Mouse (Mus musculus): ENCODE measurements around the gene Tnpo3.
"Not testable (repeated sequence)": the region's sequence is repeated elsewhere in the genome, so short reads cannot be mapped to it uniquely, and the experiment has no call there.

DNA sequence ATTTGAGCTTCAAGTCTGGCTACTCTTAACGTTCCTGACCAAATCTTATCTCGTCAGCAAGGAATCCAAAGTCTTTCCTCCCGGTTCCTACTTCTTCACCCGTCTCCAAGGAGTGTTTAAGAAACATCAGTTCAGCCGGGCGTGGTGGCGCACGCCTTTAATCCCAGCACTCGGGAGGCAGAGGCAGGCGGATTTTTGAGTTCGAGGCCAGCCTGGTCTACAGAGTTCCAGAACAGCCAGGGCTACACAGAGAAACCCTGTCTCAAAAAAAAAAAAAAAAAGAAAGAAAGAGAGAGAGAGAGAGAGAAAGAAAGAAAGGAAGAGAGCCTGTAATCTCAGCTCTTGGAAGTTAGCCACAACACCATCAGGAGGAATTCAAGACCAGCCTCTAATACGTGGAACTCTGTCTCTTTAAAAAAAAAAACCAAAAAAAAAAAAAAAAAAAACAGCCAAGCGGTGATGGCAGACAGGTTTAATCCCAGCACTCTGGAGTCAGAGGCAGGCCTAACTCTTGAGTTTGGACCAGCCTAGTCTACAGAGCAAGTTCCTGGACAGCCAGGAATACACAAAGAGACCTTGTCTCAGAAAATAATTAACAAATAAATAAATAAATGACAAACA, 443 bp upstream of the Tnpo3 start:
- not testable (repeated sequence) for TF ChIP-seq CTCF (IDR thresholded peaks at IDR 0.05); POLR2A (IDR thresholded peaks at IDR 0.05; ENCODE audit: insufficient read depth, low read depth, low read length); EP300 (IDR thresholded peaks at IDR 0.05; ENCODE audit: insufficient read depth, low read depth, low read length)
